Mouse (Mus musculus) embryo, embryonic 10.5 days (tissue): ENCODE data around the gene Runx3.

ENCODE experiments used
- DNase-seq: peaks from one replicate; pipeline ENCODE4 v3.0.0-alpha.2; 2015; ENCODE audit warnings: low spot score

The Runx3 gene

DNA sequence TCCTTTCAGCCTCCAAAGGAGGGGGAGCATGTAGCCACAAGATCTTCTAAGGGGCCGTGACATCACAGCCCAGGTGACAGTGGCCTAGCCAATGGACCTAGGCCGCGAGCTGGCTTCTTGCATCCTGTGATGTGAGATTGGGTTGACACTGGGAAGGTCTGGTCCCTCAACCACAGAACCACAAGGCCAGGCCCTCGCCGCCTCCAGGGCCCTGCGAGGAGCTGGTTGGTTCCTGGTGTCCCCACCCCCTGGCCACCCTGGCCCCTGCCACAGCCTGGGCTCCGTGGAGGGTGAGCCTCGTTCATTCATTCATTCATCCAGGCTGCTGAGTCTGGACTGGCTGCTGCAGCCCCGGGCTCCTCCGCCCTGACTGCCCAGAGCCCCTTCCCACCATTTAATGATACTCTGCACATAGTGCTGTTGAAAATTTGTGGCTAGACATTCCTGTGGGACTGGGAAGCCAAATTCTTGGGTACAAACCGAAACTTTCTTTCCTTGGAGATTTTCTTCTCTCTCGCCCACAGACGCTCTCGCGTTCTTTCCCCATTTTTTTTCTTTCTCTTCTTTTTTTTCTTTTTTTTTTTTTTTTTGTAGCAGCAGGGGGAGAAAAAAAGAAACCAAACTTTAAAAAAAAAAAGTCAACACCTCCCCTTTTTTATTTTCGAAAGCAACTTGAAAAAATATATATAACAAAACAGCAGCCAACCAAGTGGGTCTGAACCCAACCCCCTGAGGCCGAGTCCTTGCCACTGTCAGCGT is at the start of gene Runx3:
Runx3 (plus strand) TSS at position 311 of the 759 bp plus-strand sequence.
- DNase-seq: no peak

DNA sequence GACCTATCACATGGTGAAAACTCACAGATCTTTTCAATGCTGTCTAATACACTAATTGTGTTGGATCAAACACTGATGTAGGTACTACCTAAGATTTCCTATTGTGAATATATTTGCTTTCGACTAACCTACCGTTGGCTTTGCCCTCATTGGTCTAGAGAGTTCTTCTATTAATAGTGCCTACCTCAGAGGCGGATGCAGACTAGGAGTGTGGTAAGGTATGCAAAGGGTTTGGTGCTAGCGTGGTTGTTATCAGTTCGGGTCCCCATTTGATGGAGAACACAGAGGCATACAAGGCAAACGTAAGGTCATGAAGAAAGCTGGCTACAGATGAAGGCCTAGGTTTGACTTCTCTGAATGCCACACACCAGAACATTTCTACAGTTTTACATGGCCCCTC is 47.8 kb upstream of the Runx3 start:
- DNase-seq: no peak

DNA sequence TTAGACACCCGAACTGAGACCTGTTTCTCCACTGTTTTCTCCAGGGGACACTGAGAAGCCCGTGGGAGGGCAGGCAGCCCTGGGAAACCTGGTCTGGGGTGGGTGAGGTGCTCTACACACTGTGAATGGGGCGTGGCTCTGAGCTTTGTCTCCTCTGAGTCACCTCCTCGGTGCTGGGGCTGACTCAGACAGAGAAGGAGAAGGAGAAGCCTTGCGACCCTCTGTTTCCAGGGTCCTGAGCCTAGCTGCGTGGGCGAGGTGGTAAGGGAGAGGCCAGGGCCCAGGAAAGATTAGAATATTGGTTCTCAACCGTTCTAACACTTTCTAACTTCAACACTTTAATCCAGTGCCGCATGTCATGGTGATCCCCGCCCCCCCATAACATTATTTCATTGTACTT is 46.9 kb upstream of the Runx3 start:
- no peak for DNase-seq

DNA sequence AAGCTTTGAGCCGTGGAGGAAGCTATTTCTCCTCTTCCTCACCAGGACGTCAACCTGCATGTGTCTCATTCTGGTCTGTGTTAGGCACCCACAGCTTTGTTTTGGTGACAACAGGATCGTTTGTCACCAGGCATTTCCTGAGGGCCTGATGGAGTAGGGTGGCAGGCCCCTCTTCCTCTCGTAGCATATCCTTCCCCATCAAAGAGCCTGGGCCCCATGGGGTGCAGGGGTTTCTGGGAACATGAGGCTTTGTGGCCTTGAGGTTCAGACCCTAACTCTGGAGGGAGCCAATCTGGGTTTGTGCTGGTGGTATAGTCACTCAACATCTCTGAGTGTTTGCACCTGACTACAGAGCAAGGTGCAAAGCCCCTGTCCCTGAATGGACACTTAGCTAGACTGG is 45.8 kb upstream of the Runx3 start:
- no peak for DNase-seq

DNA sequence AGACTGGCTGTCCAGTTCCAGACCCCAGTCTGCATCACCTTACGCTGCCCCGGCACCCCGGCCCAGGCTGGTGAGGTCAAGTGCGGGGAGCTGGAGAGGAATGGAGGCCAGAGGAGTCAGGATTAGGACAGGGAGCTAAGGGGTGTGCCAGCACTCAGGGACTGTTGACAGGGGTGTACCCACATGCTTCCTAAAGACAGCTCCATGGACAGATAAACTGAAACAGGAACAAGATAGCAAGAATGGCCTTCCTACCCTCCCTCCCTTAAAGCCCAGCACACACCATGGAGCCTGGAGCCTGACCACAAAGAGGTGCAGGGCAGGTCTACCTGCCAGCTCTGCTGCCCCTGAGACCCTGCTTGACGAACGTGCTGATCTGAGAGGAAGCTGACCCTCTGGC is 45.1 kb upstream of the Runx3 start:
- DNase-seq: no peak

DNA sequence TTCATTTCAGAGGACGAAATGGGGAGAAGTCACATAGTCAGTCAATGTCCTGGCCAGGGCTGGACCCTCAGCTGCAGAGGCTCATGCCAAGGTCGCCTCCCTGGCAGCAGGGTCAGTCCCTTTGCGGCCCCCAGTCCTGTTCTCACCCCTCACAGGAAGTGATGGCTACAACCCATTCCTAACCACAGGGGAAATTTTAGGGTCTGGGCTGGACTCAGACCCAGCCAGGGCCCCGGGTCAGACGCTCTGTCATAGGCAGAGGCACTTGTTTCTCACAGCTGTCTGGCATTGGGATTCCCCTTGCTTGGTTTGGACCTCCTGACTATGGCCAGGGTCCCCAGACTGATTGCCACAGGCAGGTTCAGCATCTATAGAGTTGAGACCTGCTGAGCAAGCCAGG is 43.8 kb upstream of the Runx3 start:
- no peak for DNase-seq

DNA sequence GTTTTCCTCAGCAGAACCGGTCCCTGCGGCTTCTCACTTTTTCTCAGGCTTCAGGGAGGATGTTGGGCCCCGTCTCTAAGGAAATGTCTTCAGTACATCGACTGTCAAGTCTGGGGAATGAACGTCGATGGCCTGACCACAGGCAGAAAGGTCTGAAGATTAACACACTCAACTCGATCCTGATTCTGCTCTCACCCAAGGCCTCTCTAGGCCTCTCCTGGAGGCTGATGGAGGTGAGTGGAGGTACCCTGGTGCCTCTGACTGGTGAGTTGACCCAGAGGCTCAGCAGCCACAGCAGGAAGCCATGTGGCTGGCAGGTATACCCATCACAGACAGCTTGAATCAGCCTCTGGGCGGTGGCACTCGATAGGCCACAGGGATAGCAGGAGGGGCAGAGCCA is 43.3 kb upstream of the Runx3 start:
- DNase-seq: no peak

DNA sequence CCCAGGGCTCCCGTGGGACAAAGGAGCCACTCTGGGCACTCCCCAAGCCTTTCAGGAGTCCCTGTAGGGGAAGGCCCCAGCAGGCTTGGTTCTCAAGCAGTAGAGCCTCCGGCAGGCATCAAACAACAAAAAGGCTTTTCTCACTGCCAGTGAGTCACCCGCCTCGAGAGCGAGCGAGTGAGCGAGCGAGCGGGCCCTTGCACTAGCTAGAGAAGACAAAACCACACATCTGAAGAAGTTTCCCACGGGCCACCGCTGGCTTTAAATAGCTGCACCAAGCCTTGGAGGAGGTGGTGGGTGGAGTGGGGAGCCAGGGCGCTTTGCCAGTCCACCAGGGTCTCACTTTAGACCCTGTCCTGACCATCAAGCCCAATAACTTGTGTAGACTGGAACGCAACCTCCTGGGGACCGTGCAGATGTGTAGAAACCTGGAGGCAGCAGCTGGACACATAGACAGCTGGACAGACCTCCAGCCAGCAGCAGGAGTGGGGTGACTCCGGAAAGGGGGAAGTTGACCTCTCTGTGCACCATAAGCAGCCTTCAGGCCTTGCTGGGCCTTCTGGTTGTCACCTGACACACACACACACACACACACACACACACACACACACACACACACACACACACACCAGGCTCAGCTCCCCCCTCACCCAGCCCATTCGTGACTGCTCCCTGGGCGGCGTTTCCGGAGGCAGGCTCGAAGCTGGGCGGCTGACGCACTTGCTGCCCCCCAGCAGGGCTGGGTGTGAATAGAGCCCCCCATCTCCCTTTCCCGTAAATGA is 40.4 kb upstream of the Runx3 start:
- DNase-seq: no peak

DNA sequence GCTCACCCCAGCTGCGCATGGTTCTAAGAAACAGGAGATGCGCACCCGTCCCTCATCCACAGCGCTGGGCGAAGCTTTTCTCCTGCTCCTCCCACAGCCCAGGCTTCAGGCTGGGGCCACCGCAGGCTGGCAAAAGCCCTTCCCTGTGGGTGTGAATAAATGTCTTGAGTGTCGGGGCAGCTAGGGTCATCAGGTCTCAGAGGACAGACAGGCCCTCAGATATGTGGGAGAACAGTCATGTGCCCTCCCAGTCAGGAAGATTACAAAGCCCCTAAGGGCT is 39.9 kb upstream of the Runx3 start:
- no peak for DNase-seq

DNA sequence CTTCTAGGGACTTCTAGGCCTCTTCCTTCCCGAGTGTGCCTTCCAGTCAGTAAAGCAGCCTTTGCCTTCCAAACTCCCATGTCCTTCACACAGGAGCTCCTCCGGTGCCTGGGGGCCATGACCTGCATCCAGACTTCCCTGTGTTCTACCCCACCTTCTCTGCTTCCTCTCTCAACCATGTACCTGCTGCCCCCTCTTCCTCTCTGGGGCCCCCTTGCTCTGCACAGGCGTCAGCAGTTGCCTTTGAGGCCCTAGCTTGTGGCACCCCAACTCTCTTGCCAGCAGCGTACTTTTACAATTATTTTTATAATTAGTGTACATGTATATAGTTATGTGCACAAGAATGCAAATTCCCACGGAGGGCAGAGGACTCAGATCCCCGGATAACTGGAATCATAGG is 37.4 kb upstream of the Runx3 start:
- DNase-seq: no peak

DNA sequence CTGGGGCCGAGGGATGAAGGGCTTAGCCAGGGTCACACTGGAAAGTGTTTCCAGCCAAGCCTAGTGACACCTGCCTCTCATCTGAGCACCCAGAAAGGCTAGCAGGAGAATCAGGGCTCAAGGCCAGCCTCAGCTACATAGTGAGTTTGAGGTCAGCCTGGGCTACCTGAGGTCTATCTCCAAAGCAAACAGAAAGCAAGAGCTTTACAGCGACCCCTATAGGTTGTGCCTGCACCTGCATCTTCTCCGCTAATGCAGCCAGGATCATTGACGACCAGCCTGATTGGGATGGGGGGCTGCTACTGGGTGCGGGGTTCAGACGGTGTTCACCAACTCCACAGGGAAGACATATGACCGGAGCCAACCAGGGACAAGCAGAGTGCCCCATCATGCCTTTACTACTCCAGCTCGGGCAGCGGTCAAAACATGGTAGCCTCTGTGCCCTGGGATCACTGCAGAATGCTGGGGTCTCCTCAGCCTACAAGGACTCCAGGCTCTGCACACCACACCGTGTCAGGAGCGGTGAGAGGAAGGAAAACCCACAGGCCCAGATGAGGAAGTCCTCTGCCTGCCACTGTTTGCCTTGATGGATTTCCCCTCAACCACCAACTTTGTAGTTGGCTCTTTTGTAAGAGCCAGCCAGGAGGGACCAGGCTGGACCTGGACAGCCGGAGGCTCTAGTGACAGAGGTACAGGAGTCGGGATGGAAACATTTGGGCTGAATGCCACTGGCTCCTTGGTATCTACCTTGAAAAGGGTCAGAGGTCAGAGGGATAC is 35.2 kb upstream of the Runx3 start:
- DNase-seq: no peak

DNA sequence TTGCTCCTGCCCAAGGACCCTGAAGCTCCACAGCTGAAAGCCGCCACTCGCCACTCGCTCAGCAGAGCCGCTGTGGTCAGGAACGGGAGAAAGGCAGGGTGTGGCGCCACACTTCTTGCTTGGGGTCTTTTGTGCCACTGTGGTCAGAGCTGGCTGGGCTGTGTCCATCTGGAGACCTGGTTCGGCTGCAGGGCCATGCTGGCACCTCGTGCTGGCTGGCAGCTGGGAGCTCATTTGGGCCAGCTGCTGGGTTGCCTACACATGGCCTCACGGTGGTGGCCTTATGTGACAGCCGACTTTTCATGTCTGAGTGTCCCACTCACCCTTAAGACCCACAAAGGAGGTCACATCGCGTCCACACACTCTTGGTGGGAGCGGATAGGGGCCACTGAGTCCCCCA is 29.8 kb upstream of the Runx3 start:
- no peak for DNase-seq

DNA sequence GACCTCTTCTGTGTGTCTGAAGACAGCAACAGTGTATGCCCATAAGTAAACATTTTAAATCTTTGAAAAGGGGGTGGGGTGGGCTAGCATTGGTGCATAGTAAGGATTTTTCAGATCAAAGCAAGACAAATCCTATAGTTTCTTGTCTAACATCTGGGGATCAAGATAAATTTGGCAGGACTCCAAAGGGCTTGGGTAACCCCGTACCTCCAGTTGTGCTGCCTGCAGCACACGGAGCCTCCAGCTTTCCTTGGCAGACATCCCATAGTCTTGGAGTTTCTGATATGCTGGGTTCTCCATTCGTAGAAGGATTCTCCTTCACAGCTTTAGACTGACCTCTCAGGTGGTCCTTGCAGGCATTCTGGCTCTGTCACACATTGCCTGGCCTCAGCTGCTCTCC is 27.6 kb upstream of the Runx3 start:
- no peak for DNase-seq

DNA sequence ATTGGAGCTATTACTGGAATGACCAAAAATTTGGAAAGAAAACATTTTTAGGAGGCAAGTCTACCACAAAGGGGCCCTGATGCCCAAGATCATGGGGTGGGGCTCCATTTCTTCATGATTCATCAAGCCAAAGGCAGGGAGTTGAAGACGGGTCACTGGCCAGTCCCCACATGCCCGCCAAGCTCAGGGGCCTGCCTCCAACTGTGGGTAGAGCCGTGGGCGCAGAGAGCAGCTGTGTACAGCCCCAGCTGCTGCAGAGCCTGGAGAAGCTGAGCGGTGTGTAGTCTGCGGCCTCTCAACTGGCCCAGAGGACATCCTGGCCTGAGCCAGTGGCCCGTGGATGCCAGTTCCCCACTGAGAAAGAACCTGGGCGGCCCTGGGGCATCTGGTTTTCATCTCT is 24.8 kb upstream of the Runx3 start:
- no peak for DNase-seq

DNA sequence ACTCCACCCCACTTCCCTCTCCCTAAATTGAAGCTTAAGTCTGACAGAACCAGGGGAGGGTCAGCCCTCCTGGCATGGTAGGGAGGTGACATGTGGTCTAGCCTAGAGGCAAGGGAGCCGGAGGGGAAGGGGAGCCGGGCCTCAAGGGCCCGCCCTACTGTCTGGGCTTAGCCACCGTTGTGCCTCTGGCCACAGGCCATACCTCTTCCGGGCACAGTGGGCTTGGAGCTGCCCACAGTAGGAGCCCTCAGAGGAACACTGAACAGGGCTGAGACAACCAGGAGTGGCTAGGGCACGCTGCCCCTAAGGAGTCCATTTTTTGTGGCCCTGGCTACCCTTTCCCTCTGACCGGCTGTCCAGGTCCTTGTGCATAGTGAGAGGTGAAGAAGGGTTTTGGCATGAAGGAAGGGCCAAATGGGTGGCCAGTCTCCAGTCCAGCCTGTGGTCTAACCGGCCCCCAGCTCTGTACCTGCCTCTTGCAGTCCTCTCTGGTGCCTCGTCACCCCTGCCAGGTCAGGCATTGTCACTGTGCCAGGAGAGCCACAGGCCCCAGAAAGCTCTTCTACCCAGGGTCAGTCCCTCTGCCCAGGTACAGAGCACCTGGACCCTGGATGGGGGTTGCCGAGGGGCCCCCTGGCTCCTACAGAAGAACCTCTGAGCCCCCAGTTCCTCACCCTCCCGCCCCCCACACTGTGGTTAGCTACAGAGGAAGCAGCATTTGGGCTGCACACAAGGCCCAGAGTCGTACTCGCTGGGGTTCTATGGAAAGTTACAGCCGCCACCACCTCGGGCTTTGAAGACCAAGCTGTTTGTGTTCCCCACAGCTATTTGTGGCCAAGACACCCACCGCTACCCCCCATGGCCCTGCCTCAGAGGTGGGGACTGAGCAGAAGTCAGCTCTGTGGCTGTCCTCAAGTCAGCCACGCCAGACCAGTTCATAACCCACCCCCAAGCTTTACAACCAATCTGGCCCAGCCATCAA is 22.3 kb upstream of the Runx3 start:
- no peak for DNase-seq

DNA sequence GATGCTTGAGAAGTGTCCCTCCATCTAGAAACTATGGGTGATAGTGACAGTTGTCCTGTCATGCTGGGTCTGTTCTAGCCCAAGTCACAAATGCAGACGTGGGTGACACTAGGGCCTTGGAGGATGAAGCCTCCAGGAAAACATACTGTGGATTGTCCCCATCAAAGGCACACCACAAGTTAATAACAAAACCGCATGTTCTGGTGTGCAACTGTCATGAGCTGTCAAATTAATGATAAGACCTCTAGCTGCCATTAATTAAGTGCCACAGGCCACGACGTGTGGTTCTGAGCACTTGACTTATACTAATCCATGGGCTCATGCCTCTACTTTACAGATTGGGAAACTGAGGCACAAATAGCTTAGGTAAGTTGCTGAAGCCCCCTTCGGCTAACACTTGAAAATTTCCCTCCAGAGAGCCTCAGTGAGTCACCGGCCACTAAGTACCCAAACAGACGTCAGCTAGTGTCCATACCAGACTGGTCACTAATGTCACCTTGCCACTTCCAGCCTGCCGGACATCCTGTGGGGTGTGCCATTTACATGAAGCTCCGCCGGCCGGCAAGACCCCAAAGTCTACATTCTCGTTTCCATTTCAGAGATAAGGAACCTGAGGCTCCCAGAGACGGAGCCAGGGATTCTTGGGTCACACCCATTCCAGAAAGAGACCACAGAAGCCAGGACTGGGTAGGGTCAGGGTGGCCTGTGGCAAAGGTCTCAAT is 18.3 kb upstream of the Runx3 start:
- no peak for DNase-seq

DNA sequence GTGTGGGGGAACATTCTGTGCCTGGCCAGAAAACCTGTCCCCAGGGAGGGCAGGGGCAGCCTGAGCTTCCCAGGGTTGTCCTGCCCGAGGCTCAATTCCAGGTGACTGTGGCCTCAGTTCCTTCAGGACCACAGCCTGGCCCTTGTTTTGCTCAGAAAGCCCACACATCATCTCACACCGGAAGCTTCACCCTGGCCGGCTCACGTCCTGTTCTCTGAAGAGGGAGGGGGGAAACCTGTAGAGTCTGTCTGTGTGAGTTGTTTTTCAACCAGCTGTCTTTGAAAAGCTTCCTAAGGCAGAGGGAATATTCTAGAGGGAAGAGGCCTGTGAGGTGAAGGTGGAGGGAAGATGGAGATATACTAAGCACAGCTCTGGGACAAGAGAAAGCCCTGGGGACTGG is 17.7 kb upstream of the Runx3 start:
- DNase-seq: no peak

DNA sequence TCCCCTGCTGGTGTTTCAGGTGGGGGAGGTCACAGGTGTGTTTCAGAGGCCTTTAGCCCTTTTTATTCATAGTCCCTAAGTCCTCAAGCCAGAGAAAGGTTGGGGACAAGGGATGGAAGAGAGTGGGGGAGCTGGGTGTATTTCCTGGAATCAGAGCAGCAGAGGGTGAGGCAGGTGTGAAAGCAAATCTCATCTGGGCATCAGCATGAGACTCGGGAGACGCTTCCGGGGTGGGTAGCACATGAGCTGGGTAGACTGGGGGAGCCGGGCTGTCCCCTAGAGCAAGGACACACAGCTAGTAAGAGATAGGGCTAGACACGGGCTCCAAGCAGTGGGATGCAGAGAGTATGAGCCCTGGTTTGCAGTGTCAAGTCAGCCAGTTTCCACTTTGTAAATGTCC is 16.7 kb upstream of the Runx3 start:
- no peak for DNase-seq

DNA sequence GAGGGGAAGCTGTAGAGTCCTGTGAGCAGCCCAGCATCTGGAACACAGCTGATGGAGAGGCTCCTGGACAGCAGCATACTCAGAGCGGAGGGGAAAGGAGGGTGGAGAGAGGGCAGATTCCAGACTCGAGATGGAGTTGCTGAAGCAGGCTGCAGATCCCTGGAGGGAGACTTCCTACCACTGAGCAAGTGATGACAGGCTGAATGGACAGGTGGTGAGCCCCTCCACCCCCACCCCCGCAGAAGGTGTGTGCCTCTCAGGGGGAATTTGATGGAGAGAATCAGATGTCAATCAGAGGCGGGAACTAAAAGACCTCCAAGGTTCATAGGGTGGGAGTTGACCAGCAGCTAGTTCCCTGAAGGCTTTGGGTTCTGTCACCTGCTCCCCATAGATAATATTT is 13.5 kb upstream of the Runx3 start:
- no peak for DNase-seq

DNA sequence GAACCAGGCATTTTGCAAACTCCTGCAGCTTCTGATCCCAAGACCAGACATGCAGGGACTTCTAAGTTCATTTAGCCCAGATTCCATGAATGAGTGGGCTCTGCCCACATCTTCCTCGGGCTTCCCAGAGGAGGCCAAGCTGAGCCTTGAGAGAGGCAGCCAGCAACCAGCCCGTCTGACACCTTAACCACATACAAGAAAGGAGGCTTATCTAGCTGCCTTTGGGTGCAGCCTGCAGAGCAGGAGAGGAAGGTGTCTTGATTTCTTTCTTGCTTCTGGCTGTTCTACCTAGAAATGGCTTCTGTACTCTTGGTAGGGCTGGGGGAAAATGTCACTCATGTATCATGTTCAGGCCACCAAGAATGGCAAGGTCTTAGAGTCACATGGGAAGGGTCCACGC is 11.8 kb upstream of the Runx3 start:
- no peak for DNase-seq

DNA sequence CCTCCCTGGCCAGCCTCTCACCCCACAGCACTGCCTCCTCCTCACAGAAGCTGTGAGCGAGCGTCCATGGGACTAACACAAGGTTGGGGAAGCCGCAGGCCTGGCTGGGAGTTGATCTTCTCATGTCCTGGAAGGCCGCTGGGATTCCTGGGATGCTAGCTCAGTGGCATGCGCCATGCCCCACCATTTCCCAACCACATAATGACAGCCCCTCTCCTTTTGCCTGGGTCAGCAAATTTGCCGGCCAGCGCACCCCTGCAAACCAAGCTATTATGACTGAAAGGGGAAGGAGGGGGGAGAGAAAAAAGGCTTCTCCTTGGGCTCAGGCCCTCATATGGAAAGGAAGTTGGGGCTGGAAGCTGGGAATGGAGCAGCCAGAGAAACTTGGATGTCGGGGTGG is 6.8 kb upstream of the Runx3 start:
- DNase-seq: no peak
